Mouse (Mus musculus) hindbrain, embryonic 14.5 days (tissue): Measurements from ENCODE around the gene Focad. TPM values are rescaled to one million over a fixed set of nuclear protein-coding genes. Genes with fewer than 3 reads are reported as not detected.

Source experiments
- ATAC-seq: fragments of 200-750 bp; cut with Nextera tagmentation; 2 replicates; pipeline ENCODE4 v1.8.0; 2017; ENCODE audit warnings: moderate number of reproducible peaks, mild to moderate bottlenecking, moderate TSS enrichment, moderate library complexity; ENCODE audit not compliant: low FRiP score
- DNase-seq: peaks from one replicate; pipeline ENCODE4 v3.0.0-alpha.2; 2015; ENCODE audit warnings: low spot score
- H3K27ac ChIP-seq: fragments of 300-500 bp; sonication (generic); 2 replicates; pipeline ENCODE4 v1.5.1; 2014; ENCODE audit warnings: mild to moderate bottlenecking, moderate library complexity
- H3K27me3 ChIP-seq: fragments of 300-500 bp; sonication (generic); 2 replicates; pipeline ENCODE4 v1.6.1; 2014; ENCODE audit warnings: mild to moderate bottlenecking, low read length, mixed read lengths; ENCODE audit not compliant: control insufficient read depth, insufficient read depth
- H3K36me3 ChIP-seq: fragments of 300-500 bp; sonication (generic); replicated peaks from 2 replicates; pipeline ENCODE4 v1.6.1; 2014; ENCODE audit not compliant: control insufficient read depth, insufficient read depth
- H3K4me1 ChIP-seq: fragments of 300-500 bp; sonication (generic); replicated peaks from 2 replicates; pipeline ENCODE4 v1.6.1; 2014; ENCODE audit warnings: antibody characterized with exemption, low read length, mixed read lengths; ENCODE audit not compliant: control insufficient read depth, insufficient read depth
- H3K4me2 ChIP-seq: fragments of 300-500 bp; sonication (generic); replicated peaks from 2 replicates; pipeline ENCODE4 v1.6.1; 2014; ENCODE audit warnings: mild to moderate bottlenecking, moderate library complexity
- H3K4me3 ChIP-seq: fragments of 300-500 bp; sonication (generic); replicated peaks from 2 replicates; pipeline ENCODE4 v1.5.1; 2014; ENCODE audit warnings: mild to moderate bottlenecking, low read length
- H3K9ac ChIP-seq: fragments of 300-500 bp; sonication (generic); 2 replicates; pipeline ENCODE4 v1.6.1; 2014
- H3K9me3 ChIP-seq: fragments of 300-500 bp; sonication (generic); 2 replicates; pipeline ENCODE4 v1.6.1; 2016; ENCODE audit warnings: low read length; ENCODE audit not compliant: control insufficient read depth
- WGBS: fragments of 180-500 bp; shearing (Covaris S2); extraction: QIAGEN DNeasy Blood & Tissue Kit; methylation state at CpG from one replicate; pipeline ENCODE4 v1.1.7; 2014; 5-methylcytosine and 5-hydroxymethylcytosine counted together
- polyA plus RNA-seq: library from polyadenylated mRNA; unstranded; fragments of >200 nt; fragmentation: Nextera tagmentation; extraction: Ambion mirVana; gene quantifications from 2 replicates; pipeline ENCODE4 v1.2.1, GENCODE M21; 2014

The Focad gene
- polyA plus RNA-seq, 1 experiment from 2014 or later = 15.2 TPM

DNA sequence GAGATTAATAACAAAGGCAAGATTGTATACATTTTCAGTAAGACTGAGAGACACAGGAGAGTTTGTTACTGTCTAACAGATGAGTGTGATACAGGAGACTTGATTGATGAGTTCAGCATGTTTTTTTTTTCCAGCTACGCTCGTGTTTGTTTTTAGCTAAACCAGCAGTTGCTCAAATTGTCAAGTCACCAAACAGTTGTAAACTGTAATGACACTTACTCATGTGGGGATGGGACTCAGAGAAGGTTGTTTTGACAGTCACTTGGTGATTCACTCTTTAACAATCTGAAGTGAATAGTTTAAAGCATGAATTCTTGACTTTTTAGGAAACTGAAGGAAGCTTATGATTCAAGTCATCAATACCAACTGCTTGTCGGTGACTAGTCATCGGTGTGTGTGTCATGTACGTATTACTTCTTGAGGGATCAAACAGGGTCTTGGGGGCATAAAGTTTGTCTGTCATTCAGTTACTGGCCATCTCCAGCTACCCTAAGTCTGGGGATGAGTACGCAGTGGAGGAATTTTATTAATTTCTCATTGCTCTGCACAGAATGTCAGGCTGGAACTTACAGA is 342.2 kb downstream of the Focad start:
- peaks cover 4% of the 10 kb centered on the region; the same call in 1 of the 2 replicates for H3K4me1 ChIP-seq
- H3K4me3 ChIP-seq = no peak overlapping the region
- ATAC-seq (no peak), DNase-seq (no peak)
- no peaks in the 10 kb centered on the region for H3K36me3 ChIP-seq
- no peak overlapping the region for H3K4me2 ChIP-seq
- no peak overlapping the region for H3K9ac ChIP-seq
- H3K27me3 ChIP-seq = no peaks in the 10 kb centered on the region
- 85% methylated on average over 6 of the region's 6 CpGs for WGBS
- H3K9me3 ChIP-seq = no peaks in the 10 kb centered on the region
- H3K27ac ChIP-seq = no peak overlapping the region

DNA sequence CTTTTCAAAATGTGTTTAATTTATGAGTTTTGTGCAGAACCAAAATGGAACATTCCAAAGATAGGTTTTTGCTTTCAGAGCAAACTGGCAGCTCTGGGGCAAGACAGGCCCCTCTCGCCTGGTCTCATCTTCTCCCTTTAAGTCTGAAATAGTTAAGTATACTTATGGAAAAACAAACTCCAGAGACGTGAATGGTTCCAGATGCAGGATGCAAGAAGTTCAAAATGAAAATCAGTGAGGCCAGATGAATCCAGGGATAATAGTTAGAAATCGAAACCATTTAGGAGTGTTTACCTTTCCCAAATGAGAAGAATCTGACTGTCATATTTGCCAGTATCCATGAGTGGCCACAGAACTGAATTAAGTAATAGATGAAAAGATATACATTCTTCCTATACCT is 342.7 kb downstream of the Focad start:
- no peak overlapping the region for H3K4me3 ChIP-seq
- DNase-seq (no peak), ATAC-seq (no peak)
- H3K4me2 ChIP-seq = no peak overlapping the region
- no peaks in the 10 kb centered on the region for H3K36me3 ChIP-seq
- no peak overlapping the region for H3K27ac ChIP-seq
- H3K9me3 ChIP-seq = no peaks in the 10 kb centered on the region
- WGBS = 92% methylated on average over 3 of the region's 3 CpGs
- H3K4me1 ChIP-seq = peaks cover 4% of the 10 kb centered on the region; the same call in 1 of the 2 replicates
- H3K9ac ChIP-seq = no peak overlapping the region
- H3K27me3 ChIP-seq = no peaks in the 10 kb centered on the region

DNA sequence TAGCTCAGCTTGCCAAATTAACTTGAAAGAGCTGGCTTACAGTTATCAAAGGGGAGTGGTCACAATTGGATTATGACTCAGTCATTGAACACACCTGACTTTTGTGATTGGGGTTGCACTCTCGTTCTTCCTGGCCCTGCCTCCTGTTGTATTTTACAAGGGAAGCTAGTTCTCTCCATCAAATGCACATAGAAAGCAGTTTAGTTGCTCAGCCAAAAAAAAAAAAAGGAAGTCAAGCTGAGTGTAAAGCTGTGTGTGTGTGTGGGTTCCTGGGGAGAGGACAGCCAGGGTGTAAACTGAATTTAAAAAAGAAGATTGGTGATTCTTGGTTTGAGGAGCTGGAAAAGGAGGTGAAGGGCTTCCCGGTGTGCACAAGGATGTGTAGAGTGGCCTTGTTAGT is 343.5 kb downstream of the Focad start:
- ATAC-seq = no peak
- Histone ChIP-seq H3K4me3 (no peak overlapping the region), H3K4me1 (peaks cover 4% of the 10 kb centered on the region; the same call in 1 of the 2 replicates), H3K27ac (no peak overlapping the region), H3K4me2 (peak overlapping the region; percentile 63; the same call in 1 of the 2 replicates), H3K9me3 (no peaks in the 10 kb centered on the region), H3K9ac (no peak overlapping the region), H3K27me3 (no peaks in the 10 kb centered on the region), H3K36me3 (no peaks in the 10 kb centered on the region)
- 51% methylated on average over 2 of the region's 2 CpGs for WGBS
- DNase-seq = no peak

DNA sequence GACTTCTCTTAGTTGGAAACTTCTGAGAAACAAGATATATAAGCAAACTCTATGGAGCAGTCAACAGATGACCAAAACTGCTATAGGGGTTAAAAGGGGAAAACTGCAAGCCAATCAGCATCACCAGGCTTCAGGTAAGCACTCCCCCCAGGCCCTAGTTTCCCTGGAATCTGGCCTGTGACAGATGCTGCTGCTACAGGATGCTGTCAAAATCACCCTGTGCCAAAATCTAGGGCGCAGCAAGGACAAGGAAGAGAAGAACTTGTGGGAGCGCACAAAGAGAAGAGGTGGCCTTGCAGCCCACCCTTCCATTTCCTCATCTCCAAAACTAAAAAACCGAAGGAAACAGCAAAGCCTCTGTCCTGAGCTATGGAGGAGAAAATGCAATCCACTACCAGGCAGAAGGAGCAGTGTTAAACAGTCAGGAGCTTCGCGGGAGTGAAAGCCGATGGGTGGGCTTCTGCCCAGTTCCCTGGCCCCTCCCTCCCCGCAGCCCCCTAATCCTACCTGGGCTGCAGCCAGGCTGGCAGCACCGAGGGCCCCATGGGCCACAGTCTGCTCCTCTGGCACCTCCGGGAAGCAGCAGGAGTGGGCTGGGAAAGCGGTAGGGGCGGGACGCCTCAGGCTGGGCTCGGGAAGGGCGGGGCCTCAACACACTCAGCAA is 344.0 kb downstream of the Focad start, which contains the start of gene Hacd4:
TSS of gene Hacd4 (minus strand) at position 603 of the 664 bp plus-strand sequence.
- H3K36me3 ChIP-seq = no peaks in the 10 kb centered on the region
- H3K4me3 ChIP-seq = peak within 1 kb of the TSS; percentile 28
- ATAC-seq = peak; percentile 71; the same call in 1 of the 2 replicates
- H3K9ac ChIP-seq = peak within 1 kb of the TSS; percentile 52
- H3K9me3 ChIP-seq = no peaks in the 10 kb centered on the region
- peaks cover 4% of the 10 kb centered on the region; the same call in 1 of the 2 replicates for H3K4me1 ChIP-seq
- H3K27me3 ChIP-seq = no peaks in the 10 kb centered on the region
- no peak within 1 kb of the TSS for H3K27ac ChIP-seq
- DNase-seq = no peak
- 7% methylated on average over 14 of the region's 14 CpGs for WGBS
- peak within 1 kb of the TSS; percentile 63 for H3K4me2 ChIP-seq

DNA sequence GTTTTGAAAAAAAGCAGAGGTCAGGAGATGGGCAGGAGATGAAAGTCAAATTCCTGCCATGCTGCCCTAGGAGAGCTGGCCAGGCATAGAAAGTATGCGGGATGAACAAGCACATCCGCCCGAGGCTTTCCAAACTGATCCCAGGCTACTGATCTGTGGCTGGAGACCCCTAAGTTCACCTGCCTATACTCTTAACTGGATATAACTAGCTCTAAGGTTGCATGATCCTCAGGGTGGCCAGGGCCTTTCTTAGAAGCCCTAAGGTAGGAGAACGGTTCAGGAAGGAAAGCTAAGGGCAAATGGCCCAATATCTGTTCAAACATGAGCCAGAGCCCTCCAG is 344.5 kb downstream of the Focad start:
- Histone ChIP-seq H3K27me3 (no peaks in the 10 kb centered on the region), H3K27ac (no peak overlapping the region), H3K9ac (peak overlapping the region; percentile 52), H3K36me3 (no peaks in the 10 kb centered on the region), H3K4me1 (peaks cover 4% of the 10 kb centered on the region; the same call in 1 of the 2 replicates), H3K4me3 (peak overlapping the region; percentile 28), H3K9me3 (no peaks in the 10 kb centered on the region), H3K4me2 (peak overlapping the region; percentile 63)
- 10% methylated on average over 4 of the region's 4 CpGs for WGBS
- no peak for ATAC-seq
- no peak for DNase-seq

DNA sequence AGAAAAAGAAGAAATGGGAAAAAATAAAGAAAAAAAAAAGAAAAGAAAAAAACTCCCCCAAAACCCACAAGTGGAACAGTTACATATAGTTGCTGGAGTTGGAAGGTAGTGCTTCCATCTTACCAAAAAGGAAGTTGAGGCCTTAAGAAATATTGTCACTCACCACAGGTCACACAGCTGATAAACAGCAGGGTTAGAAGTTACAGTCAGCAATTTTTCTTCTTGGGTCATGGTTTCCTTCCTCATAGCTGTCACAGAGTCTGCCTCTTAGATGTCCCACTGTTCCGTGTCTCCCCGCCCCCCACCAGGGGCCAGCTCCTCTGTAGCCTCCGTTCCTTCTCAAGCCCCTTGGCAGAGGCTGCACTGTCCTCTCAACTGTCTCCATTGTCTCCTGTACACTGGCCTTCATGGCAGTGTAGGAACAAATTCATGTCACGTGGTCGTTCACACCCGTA is 345.3 kb downstream of the Focad start:
- ATAC-seq = no peak

DNA sequence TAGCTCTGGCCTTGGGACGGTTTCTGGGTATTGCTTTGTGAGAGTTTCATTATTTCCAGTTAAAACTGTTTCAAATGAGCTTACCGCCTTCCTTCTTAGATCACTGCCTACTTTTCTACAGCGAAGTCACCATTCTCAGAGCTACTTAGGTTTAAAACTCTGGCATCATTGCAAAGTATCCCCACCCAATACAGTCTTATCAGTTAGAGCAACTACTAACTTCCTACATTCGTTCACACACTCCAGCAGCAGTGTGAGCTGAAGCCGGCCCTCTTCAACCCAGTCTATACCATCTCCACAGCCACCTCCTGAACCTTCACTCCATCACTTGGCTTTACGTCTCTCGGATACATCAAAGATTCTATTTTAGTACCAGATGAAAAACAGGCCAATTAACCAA is 346.4 kb downstream of the Focad start:
- H3K27me3 ChIP-seq = no peaks in the 10 kb centered on the region
- peaks cover 4% of the 10 kb centered on the region; the same call in 1 of the 2 replicates for H3K4me1 ChIP-seq
- 95% methylated on average over 7 of the region's 7 CpGs for WGBS
- no peaks in the 10 kb centered on the region for H3K36me3 ChIP-seq
- ATAC-seq (no peak), DNase-seq (no peak)
- H3K9me3 ChIP-seq = no peaks in the 10 kb centered on the region
- H3K9ac ChIP-seq = no peak overlapping the region
- H3K4me3 ChIP-seq = no peak overlapping the region
- no peak overlapping the region for H3K27ac ChIP-seq
- no peak overlapping the region for H3K4me2 ChIP-seq

More for the DNA sequence above, 345.3 kb downstream of the Focad start:
- Histone ChIP-seq H3K9me3 (no peaks in the 10 kb centered on the region), H3K36me3 (no peaks in the 10 kb centered on the region), H3K27me3 (no peaks in the 10 kb centered on the region), H3K4me2 (no peak overlapping the region), H3K4me3 (no peak overlapping the region), H3K9ac (no peak overlapping the region), H3K27ac (no peak overlapping the region), H3K4me1 (peaks cover 4% of the 10 kb centered on the region; the same call in 1 of the 2 replicates)
- WGBS = 71% methylated on average over 6 of the region's 6 CpGs
- DNase-seq = no peak

DNA sequence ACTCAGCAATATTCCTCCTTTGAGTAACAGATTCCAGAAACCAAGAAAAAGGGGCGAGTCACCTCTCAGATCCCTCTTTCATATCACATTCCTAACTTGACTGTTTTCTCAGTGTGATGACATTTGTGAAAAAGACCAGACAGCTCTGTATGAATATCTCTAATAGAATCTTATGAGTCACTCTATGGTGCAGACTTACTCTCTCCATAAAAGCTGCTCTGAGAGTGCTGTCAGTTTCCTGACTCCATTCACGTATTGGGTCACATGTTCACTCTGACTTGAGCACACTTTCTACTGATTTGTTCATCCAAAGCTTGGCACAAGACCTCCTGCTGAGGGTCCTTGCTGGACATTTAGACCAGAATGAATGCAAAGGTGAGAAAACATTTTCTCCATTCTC is 354.5 kb downstream of the Focad start:
- no peak overlapping the region for H3K4me3 ChIP-seq
- no peak for ATAC-seq
- DNase-seq = no peak
- no peak overlapping the region for H3K4me2 ChIP-seq
- no peak overlapping the region for H3K9ac ChIP-seq
- H3K9me3 ChIP-seq = no peaks in the 10 kb centered on the region
- no peak overlapping the region for H3K27ac ChIP-seq
- no peaks in the 10 kb centered on the region for H3K36me3 ChIP-seq
- 82% methylated on average over 2 of the region's 2 CpGs for WGBS
- no peaks in the 10 kb centered on the region for H3K4me1 ChIP-seq
- H3K27me3 ChIP-seq = no peaks in the 10 kb centered on the region

DNA sequence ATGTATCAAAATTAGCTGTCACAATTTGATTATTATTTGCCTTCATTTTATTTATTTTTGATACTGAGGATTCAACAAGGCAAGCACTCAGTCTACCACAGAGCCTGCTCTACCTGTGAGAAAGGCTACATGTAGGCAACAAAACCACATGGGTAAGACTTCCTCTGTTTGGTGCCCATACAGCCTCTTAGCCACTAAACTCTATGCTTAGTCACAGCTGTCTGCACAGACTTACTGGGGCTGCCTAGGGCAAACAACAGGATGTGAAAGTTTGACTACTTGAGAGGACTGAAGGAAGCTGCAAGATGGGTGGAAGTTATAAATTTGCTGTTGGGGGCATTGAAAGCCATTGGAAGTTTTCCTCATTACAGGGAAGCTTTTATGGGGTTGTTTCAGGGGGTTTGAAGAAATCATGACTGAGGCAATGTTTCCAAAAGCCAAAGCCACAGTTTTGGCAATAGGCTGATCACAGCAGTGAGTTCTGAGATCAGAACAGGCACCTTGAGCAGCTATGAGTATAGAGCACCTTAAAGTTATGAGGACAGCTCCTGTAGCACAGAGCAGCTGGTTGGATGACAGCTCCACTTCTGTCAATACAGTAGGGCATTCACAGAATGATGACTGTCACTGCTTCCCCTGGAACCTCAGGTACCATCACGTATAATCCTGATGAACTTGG is 355.8 kb downstream of the Focad start:
- Histone ChIP-seq H3K27me3 (no peaks in the 10 kb centered on the region), H3K27ac (no peak overlapping the region), H3K4me3 (no peak overlapping the region), H3K4me1 (no peaks in the 10 kb centered on the region), H3K36me3 (no peaks in the 10 kb centered on the region), H3K9ac (no peak overlapping the region), H3K9me3 (no peaks in the 10 kb centered on the region), H3K4me2 (no peak overlapping the region)
- DNase-seq (no peak), ATAC-seq (no peak)
- 88% methylated on average over 1 of the region's 1 CpGs for WGBS
